Mouse (Mus musculus): ENCODE data around the gene Ehd4.

- TF ChIP-seq CTCF (IDR thresholded peaks at IDR 0.05; ENCODE audit: low read depth) (no peak), EP300 (IDR thresholded peaks at IDR 0.05; ENCODE audit: low read depth) (no peak)
These were observed 42.8 kb downstream of the Ehd4 start for GRCm38 (mm10) chr2:120111596-120111995.

All from heart, postnatal 0 days (tissue).